Mouse (Mus musculus) embryonic fibroblast, embryonic 13.5 days (primary cell): ENCODE data around the gene Trim14. TPM values are rescaled to one million over a fixed set of nuclear protein-coding genes. Genes with fewer than 3 reads are reported as not detected.

ENCODE experiments used
- H3K27ac ChIP-seq: 2 replicates; pipeline ENCODE4 v1.5.1; 2012; ENCODE audit warnings: low read length, control low read depth, inconsistent platforms; ENCODE audit not compliant: insufficient read depth
- H3K4me1 ChIP-seq: 2 replicates; pipeline ENCODE4 v1.6.1; 2011; ENCODE audit warnings: low read length; ENCODE audit not compliant: control insufficient read depth, insufficient read depth
- H3K4me3 ChIP-seq: 2 replicates; pipeline ENCODE4 v1.5.1; 2011; ENCODE audit warnings: mild to moderate bottlenecking, control low read depth, low read length; ENCODE audit not compliant: insufficient read depth
- CTCF ChIP-seq: IDR thresholded peaks from 2 replicates; pipeline ENCODE4 v1.5.1; 2011; ENCODE audit warnings: mild to moderate bottlenecking, control low read depth, low read length, moderate library complexity, borderline replicate concordance; ENCODE audit not compliant: insufficient read depth
- POLR2A ChIP-seq: IDR thresholded peaks from 2 replicates; pipeline ENCODE4 v1.6.1; 2011; ENCODE audit warnings: low read depth, mild to moderate bottlenecking, control low read depth, low read length, moderate library complexity
- polyA plus RNA-seq: library from polyadenylated mRNA; stranded (reverse); fragments of >200 nt; gene quantifications from 2 replicates; pipeline ENCODE4 v1.2.4, GENCODE M21; 2011; ENCODE audit warnings: low read depth; ENCODE audit not compliant: missing spikeins, insufficient read length

Gene Trim14
- polyA plus RNA-seq, 1 experiment: 0.93 TPM

DNA sequence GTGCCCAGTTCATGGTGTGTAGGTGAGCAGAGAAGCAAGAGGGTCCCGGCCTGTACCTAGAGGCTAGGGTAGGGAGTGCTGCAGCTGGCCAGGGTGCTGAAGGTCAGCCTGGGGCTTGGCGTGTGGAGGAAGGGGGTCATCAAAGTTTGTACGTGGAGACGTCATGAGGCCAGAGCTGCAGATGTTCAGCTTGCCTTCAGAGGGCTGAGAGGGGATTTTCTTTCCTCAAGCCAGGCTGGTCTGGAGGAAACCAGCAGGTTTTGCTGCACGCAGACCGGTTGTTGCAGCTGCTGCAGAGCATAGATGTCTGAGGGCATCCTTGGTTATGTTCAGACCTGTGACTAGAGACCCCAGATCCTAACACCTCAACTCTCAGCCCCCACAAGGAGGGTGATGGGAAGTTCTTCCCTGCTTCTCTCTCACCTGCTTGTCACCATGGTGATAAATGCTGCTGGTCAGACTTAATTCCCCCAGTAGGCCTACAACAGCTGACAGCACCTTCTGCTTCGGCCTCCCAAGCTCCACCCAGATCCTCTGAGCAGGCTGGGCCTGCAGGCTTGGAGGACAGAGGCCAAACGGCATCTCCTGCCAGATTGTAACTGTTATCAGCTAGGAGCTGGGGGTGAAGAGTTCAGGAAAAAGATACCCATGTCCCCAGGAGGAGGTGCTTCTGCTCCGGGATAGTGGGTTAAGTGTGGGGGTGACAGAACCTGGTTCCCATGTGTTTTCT, 38.2 kb upstream of the Trim14 start:
- no peak for TF ChIP-seq POLR2A
- no peak for TF ChIP-seq CTCF
- H3K4me1 ChIP-seq: no peaks in the 10 kb centered on the region
- no peak overlapping the region for H3K27ac ChIP-seq
- no peak overlapping the region for H3K4me3 ChIP-seq

DNA sequence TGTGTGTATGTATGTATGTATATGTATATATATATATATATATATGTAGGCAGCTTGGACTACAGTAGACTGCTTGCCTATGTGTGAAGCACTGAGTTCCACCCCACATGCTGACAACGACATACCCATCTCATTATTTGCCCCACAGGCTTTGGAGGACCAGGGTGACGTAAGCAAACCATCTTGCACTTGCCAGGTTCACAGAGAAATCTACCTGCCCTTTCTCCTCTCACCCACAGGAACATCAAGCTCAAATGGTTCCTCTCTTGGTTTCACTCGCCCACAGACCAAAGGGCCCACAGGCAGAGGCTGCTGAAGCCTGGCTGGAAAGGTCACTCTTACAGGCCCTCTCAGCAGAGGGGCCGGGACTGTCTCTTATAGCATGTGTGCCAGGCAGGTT, 36.7 kb upstream of the Trim14 start:
- TF ChIP-seq POLR2A (no peak), CTCF (no peak)
- Histone ChIP-seq H3K4me1 (no peaks in the 10 kb centered on the region), H3K4me3 (no peak overlapping the region), H3K27ac (no peak overlapping the region)

DNA sequence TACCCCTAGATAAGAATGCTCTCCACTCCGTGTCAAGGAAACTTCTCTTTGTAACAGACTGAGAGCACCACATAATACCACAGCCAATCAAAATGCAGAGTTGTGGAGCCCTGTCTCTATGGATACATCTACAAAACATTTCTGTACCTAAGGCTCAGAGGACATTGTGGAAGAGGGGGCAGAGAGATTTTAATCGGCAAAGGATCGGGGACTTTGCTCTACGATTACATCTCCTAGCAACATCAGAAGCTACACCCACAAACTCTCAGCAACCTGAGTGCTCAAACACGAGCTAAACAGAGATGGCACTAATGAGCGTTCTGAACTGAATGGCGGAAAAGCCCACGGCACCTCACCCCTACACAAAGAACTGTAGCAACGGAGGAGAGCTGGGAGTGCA, 35.8 kb upstream of the Trim14 start:
- H3K4me3 ChIP-seq: no peak overlapping the region
- no peak overlapping the region for H3K27ac ChIP-seq
- no peaks in the 10 kb centered on the region for H3K4me1 ChIP-seq
- no peak for TF ChIP-seq CTCF
- no peak for TF ChIP-seq POLR2A

GRCm38 (mm10) chr4:46569671-46570070, 33.7 kb upstream of the Trim14 start:
- no peak for TF ChIP-seq CTCF
- no peak for TF ChIP-seq POLR2A
- Histone ChIP-seq H3K27ac (no peak overlapping the region), H3K4me1 (no peaks in the 10 kb centered on the region), H3K4me3 (no peak overlapping the region)

DNA sequence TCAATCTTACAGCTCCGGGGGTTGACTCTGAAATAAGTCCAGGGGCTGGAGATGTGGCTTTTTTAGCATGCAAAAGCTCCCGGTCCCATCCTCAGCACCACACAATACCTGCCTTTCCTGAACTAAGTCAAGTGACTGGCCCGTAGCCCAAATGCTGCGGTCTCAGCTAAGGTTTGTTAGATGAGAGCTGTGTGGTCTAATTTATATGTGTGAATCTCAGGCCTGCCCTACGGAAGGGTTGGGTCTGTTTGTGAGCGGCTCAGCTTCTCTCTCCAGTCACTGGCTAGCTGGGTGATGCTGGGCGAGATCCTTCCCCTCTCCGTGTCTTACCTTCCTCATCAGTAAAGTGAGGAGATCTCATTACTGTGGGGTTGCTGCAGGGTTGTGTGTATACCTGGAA, 32.2 kb upstream of the Trim14 start:
- Histone ChIP-seq H3K4me1 (no peaks in the 10 kb centered on the region), H3K27ac (no peak overlapping the region), H3K4me3 (no peak overlapping the region)
- TF ChIP-seq POLR2A (no peak), CTCF (no peak)

DNA sequence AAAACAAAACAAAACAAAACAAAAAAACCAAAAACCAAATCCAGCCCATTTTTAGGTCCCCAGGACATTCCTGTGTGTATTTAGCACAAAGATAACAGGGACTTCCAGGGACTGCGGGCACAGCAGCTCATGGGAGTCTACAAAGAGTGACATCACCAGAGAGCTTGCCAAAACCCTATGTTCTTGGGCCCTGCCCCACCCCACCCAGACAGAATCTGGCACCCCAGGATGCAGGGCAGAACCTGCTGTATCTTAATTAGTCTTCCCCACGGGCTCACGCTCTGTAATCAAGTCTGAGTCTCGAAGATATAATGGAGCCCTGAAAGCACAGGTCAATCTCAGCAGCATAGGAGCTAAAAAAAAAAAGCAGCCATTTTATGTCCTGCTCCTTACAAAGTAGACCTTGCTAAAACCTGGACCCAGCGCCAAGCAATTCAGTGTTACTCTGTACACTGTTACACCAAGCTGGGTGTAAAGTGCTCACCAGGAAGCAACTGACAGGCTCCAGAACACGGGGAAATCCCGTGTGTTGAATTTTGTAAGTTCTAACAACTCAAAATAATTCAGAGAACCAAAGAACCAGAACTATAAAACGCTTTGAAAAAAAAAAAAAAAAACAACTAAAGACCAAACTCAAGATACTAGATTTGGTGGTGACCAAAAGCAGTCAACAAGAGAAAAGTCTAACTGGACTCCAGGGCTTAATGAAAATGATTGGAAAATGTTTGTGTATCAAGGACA, 31.2 kb upstream of the Trim14 start:
- Histone ChIP-seq H3K4me3 (no peak overlapping the region), H3K27ac (no peak overlapping the region), H3K4me1 (no peaks in the 10 kb centered on the region)
- TF ChIP-seq POLR2A: no peak
- no peak for TF ChIP-seq CTCF

DNA sequence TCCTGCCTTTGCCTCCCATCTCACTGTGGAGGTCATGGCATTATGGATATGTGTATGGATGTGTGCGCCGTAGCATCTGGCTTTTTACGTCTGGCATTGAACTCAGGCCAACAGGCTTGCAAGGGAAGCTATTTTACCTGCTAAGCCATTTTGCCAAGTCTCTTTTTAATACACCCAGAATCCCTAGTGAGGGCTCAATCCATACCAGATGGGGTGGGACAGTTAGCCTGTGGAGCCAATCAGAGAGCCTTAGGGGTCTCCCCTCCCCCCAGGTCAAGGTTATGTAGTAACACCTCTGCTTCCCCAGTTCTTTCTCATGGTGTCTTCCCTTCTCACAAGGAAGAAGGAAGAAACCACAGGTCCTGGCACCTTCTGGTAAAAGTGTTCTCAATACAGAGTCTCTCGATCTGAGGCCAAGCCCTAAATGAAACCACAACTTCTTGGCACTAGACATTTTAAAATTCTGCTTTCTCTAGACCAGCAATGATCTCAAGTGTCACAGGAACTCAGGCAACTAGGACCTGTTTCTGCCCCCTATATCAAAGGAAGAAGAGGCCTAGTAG, 29.5 kb upstream of the Trim14 start:
- TF ChIP-seq POLR2A: no peak
- TF ChIP-seq CTCF: no peak
- no peak overlapping the region for H3K4me3 ChIP-seq
- H3K27ac ChIP-seq: no peak overlapping the region
- no peaks in the 10 kb centered on the region for H3K4me1 ChIP-seq

DNA sequence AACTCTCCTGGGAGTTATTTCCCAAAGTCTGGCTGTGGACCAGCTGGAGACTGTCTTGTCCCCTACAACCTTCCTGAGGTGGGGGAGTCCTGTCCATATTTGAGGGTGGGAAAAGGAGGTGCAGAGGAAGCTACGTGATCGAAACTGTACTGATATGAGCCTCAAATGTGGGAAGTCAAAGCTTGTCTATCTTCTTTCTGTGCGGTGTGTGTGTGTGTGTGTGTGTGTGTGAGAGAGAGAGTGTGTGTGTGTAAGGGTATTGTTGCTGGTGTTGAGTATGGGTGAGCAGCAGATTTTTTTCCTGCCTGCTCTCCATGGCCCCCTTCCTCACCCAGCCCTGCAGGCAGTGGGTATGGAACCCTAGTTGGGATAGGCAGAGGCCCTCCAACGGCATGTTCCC, 28.3 kb upstream of the Trim14 start:
- Histone ChIP-seq H3K27ac (no peak overlapping the region), H3K4me3 (no peak overlapping the region), H3K4me1 (no peaks in the 10 kb centered on the region)
- no peak for TF ChIP-seq POLR2A
- no peak for TF ChIP-seq CTCF

- no peak overlapping the region for H3K4me3 ChIP-seq
- no peak for TF ChIP-seq CTCF
- no peak for TF ChIP-seq POLR2A
- no peaks in the 10 kb centered on the region for H3K4me1 ChIP-seq
Measured at GRCm38 (mm10) chr4:46563847-46564246, 27.9 kb upstream of the Trim14 start.

GRCm38 (mm10) chr4:46562841-46563240, 26.9 kb upstream of the Trim14 start:
- Histone ChIP-seq H3K4me1 (no peaks in the 10 kb centered on the region), H3K27ac (no peak overlapping the region), H3K4me3 (no peak overlapping the region)
- no peak for TF ChIP-seq CTCF
- no peak for TF ChIP-seq POLR2A

More at GRCm38 (mm10) chr4:46563847-46564246, 27.9 kb upstream of the Trim14 start:
- H3K27ac ChIP-seq: no peak overlapping the region
